Mouse (Mus musculus): ENCODE data around the gene Tmem168. TPM values are rescaled to one million over a fixed set of nuclear protein-coding genes. Genes with fewer than 3 reads are reported as not detected.

Gene Tmem168
- polyA plus RNA-seq, 1 experiment from 2014 or later: 23.8 TPM

DNA sequence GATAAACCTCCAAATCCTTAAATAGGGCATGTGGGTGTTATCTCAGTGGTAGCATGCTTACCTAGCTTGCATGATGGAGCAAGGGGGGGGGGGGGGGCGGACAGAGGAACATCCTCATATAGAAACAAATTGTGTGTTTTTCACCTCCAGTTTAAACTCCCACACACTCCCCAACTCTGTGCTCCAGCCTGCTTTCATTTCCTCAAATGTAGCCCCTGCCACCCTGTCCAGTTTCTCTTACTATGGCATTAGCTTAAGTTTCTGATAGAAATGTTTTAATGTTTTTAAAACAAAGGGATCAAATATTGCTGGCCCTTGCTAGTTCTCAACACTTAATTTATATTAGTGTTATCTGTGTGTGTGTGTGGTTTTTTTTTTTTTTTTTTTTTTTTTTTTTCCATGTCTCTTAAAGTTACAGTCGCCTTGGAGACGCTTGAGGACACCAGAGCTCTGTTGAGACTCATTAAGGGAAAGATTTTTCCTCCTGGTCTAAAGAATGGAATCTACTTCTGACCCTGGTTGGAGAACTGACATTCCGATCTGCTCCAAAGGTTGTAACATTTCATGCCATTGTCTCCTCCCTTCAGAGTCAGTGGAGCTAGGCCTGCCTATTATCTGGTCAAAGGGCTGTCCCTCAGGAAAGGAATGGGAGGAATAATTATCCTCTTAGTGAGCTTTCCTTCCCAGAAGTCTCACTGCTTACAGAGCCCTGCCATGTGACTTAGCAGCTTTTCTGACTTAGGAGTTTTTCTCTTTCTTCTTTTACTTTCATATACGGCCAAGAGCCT, 1.6 kb upstream of the Tmem168 start:
- H3K36me3 ChIP-seq: no peaks in the 10 kb centered on the region
- no peak overlapping the region for H3K4me2 ChIP-seq
- no peak for ATAC-seq (ENCODE audit: low read depth)
- H3K27ac ChIP-seq (replicated peaks): no peak overlapping the region
- no peaks in the 10 kb centered on the region for H3K27me3 ChIP-seq
- no peaks in the 10 kb centered on the region for H3K9me3 ChIP-seq
- no peak overlapping the region for H3K9ac ChIP-seq
- peaks cover 27% of the 10 kb centered on the region for H3K4me1 ChIP-seq (replicated peaks)
- WGBS: 61% methylated on average over 5 of the region's 5 CpGs
- H3K4me3 ChIP-seq: no peak overlapping the region

DNA sequence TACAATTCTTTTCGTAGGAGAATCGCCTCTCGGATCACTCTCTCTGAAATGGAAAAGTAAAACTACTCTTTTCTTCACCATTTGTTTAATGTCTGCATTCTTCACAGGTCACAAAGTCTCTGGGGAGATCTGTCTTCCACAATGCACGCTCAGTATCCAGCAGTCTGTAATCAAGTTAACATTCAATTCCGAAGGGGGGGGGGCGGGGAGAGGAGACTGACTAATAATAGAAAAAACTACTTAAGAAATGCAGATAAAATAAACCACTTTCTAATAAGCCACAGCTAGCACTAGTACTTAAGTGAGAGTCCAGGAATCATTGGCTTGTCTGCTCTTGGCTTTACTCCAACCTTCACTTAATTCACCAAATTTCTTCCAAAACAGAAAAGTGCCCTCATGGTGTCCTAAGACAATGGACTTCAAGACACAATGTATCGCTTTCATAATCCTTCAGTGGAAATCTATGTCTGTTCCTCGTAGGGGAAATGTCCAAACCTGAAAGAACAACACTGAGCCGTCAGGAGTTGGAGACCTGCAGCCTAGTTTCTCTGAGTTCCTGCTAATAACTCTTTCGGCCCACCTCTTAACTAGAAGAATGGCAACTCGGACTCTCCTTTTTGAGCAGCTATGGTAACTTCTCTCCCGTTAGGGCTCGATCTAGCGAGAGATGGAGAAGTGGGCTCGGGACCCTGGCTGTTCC, 829 bp downstream of the Tmem168 start:
- Histone ChIP-seq H3K36me3 (peaks cover 8% of the 10 kb centered on the region), H3K27ac (replicated peaks) (peak overlapping the region; percentile 97), H3K4me2 (peak overlapping the region; percentile 63), H3K4me1 (replicated peaks) (peaks cover 29% of the 10 kb centered on the region), H3K27me3 (no peaks in the 10 kb centered on the region), H3K9me3 (no peaks in the 10 kb centered on the region), H3K9ac (peak overlapping the region; percentile 91), H3K4me3 (peak overlapping the region; percentile 86)
- 13% methylated on average over 15 of the region's 15 CpGs for WGBS
- ATAC-seq (ENCODE audit: low read depth): peak; percentile 2; the same call in 1 of the 2 replicates

- Histone ChIP-seq H3K9me3 (no peaks in the 10 kb centered on the region), H3K9ac (peak overlapping the region; percentile 91), H3K27me3 (no peaks in the 10 kb centered on the region), H3K27ac (replicated peaks) (no peak overlapping the region), H3K4me1 (replicated peaks) (peaks cover 36% of the 10 kb centered on the region), H3K4me2 (peak overlapping the region; percentile 63), H3K36me3 (peaks cover 14% of the 10 kb centered on the region), H3K4me3 (peak overlapping the region; percentile 86)
- WGBS: 82% methylated on average over 4 of the region's 4 CpGs
- ATAC-seq (ENCODE audit: low read depth): no peak
These were observed 1.5 kb downstream of the Tmem168 start for GRCm38 (mm10) chr6:13606394-13606793.

GRCm38 (mm10) chr6:13603134-13603533, 4.8 kb downstream of the Tmem168 start:
- H3K4me1 ChIP-seq (replicated peaks): peaks cover 39% of the 10 kb centered on the region
- H3K4me2 ChIP-seq: no peak overlapping the region
- H3K27me3 ChIP-seq: no peaks in the 10 kb centered on the region
- peaks cover 15% of the 10 kb centered on the region for H3K36me3 ChIP-seq
- H3K9ac ChIP-seq: no peak overlapping the region
- WGBS: 96% methylated on average over 6 of the region's 6 CpGs
- no peaks in the 10 kb centered on the region for H3K9me3 ChIP-seq
- H3K4me3 ChIP-seq: no peak overlapping the region
- no peak overlapping the region for H3K27ac ChIP-seq (replicated peaks)
- ATAC-seq (ENCODE audit: low read depth): no peak

- H3K27ac ChIP-seq (replicated peaks): no peak overlapping the region
- H3K4me1 ChIP-seq (replicated peaks): peaks cover 33% of the 10 kb centered on the region
- H3K36me3 ChIP-seq: peaks cover 15% of the 10 kb centered on the region
- no peak overlapping the region for H3K4me3 ChIP-seq
- no peaks in the 10 kb centered on the region for H3K9me3 ChIP-seq
- no peak overlapping the region for H3K4me2 ChIP-seq
- ATAC-seq (ENCODE audit: low read depth): no peak
- no peaks in the 10 kb centered on the region for H3K27me3 ChIP-seq
- no peak overlapping the region for H3K9ac ChIP-seq
- 87% methylated on average over 6 of the region's 6 CpGs for WGBS
These were observed 6.3 kb downstream of the Tmem168 start for GRCm38 (mm10) chr6:13601587-13601986.

- WGBS: 86% methylated on average over 7 of the region's 7 CpGs
- no peak overlapping the region for H3K27ac ChIP-seq (replicated peaks)
These were observed 9.5 kb downstream of the Tmem168 start for GRCm38 (mm10) chr6:13598239-13598923.

DNA sequence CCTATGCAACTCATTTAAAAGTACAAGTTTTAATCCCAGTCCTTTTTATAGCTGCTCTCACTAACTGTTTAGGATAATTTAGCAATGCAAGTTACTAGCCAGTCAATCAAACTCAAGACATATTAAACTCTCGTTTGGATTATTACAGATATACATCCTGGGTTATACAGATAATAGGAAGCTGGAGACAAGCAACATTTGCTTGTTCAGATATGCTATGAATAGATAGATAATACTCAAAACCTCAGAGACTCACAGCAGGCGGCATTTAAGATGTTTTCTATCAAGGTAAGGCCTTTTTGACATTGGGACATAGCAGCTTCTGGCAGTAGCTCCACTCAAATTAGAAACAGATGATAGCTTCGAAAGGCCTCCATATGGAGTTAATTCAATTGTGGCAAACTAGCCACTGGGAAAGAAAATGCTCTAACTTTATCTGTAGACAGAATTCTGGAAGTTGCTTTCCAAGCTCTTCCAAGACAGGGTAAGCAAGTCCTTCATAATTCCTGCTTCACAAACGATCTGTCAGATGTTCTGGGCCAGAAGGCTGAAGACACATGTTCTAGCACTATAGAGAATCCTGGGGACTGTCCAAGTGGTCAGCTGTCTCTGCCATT, 15.1 kb downstream of the Tmem168 start:
- Histone ChIP-seq H3K4me2 (no peak overlapping the region), H3K9me3 (no peaks in the 10 kb centered on the region), H3K4me3 (no peak overlapping the region), H3K9ac (no peak overlapping the region), H3K27me3 (no peaks in the 10 kb centered on the region), H3K4me1 (replicated peaks) (no peaks in the 10 kb centered on the region), H3K36me3 (peaks cover 51% of the 10 kb centered on the region), H3K27ac (replicated peaks) (no peak overlapping the region)
- ATAC-seq (ENCODE audit: low read depth): no peak
- 86% methylated on average over 4 of the region's 4 CpGs for WGBS

More at GRCm38 (mm10) chr6:13598239-13598923, 9.5 kb downstream of the Tmem168 start:
- H3K9me3 ChIP-seq: no peaks in the 10 kb centered on the region
- ATAC-seq (ENCODE audit: low read depth): no peak
- no peak overlapping the region for H3K4me2 ChIP-seq
- H3K9ac ChIP-seq: no peak overlapping the region
- H3K4me1 ChIP-seq (replicated peaks): peaks cover 20% of the 10 kb centered on the region
- peaks cover 26% of the 10 kb centered on the region for H3K36me3 ChIP-seq
- H3K4me3 ChIP-seq: no peak overlapping the region
- H3K27me3 ChIP-seq: no peaks in the 10 kb centered on the region

GRCm38 (mm10) chr6:13586560-13586959, 21.3 kb downstream of the Tmem168 start:
- H3K4me2 ChIP-seq: no peak overlapping the region
- ATAC-seq (ENCODE audit: low read depth): no peak
- no peak overlapping the region for H3K27ac ChIP-seq (replicated peaks)
- H3K4me1 ChIP-seq (replicated peaks): no peaks in the 10 kb centered on the region
- 39% methylated on average over 2 of the region's 2 CpGs for WGBS
- H3K9me3 ChIP-seq: no peaks in the 10 kb centered on the region
- no peak overlapping the region for H3K4me3 ChIP-seq
- H3K9ac ChIP-seq: no peak overlapping the region
- H3K27me3 ChIP-seq: no peaks in the 10 kb centered on the region
- H3K36me3 ChIP-seq: peaks cover 37% of the 10 kb centered on the region

DNA sequence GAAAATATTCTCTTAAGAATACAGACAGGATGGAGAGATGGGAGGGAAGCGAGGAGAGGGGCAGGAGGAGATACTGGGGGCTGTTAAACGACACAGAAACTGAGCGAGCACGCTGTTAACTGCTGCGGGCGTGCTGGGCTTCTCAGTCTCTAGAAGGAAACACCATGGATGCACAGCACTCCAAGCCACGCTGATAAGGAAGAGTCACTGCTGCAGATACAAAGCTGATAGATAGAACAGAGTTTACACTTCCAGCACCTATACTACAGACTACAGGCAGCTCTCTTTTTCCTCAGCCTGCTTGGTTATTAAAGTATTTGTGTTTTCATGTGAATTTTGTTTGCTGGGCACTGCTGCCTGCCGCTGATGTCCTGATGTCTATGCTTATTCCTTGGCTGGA, 21.7 kb downstream of the Tmem168 start:
- Histone ChIP-seq H3K4me1 (replicated peaks) (no peaks in the 10 kb centered on the region), H3K9ac (no peak overlapping the region), H3K27ac (replicated peaks) (no peak overlapping the region), H3K27me3 (no peaks in the 10 kb centered on the region), H3K4me3 (no peak overlapping the region), H3K4me2 (no peak overlapping the region), H3K9me3 (no peaks in the 10 kb centered on the region), H3K36me3 (peaks cover 33% of the 10 kb centered on the region)
- no peak for ATAC-seq (ENCODE audit: low read depth)
- 78% methylated on average over 8 of the region's 8 CpGs for WGBS

DNA sequence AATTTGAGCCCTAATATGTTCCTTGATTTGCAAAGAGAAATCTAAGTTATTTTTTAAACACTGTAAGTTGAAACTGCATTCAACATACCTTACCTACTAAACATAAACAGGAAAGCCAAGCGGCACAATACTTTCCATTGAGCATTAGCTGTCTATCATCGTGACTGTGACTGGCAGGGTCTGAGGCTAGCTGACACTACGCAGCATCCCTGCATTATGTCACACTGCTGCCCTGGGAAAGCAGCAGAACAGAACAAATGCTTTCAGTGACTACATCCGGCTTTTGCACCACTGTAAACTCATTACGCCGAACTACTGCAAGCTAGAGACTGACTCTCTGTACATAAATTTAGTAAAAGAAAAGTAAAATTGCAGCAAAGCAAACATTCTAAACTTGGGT, 23.1 kb downstream of the Tmem168 start:
- H3K9ac ChIP-seq: no peak overlapping the region
- H3K36me3 ChIP-seq: peaks cover 32% of the 10 kb centered on the region
- no peak overlapping the region for H3K27ac ChIP-seq (replicated peaks)
- no peaks in the 10 kb centered on the region for H3K27me3 ChIP-seq
- H3K4me3 ChIP-seq: no peak overlapping the region
- H3K4me2 ChIP-seq: no peak overlapping the region
- ATAC-seq (ENCODE audit: low read depth): no peak
- H3K9me3 ChIP-seq: no peaks in the 10 kb centered on the region
- H3K4me1 ChIP-seq (replicated peaks): no peaks in the 10 kb centered on the region
- WGBS: 91% methylated on average over 6 of the region's 6 CpGs

- no peak overlapping the region for H3K4me2 ChIP-seq
- H3K9me3 ChIP-seq: no peaks in the 10 kb centered on the region
- 90% methylated on average over 1 of the region's 1 CpGs for WGBS
- H3K4me1 ChIP-seq (replicated peaks): no peaks in the 10 kb centered on the region
- H3K27ac ChIP-seq (replicated peaks): no peak overlapping the region
- no peaks in the 10 kb centered on the region for H3K27me3 ChIP-seq
- no peak overlapping the region for H3K9ac ChIP-seq
- peaks cover 33% of the 10 kb centered on the region for H3K36me3 ChIP-seq
- H3K4me3 ChIP-seq: no peak overlapping the region
- no peak for ATAC-seq (ENCODE audit: low read depth)
These were observed 25.8 kb downstream of the Tmem168 start for GRCm38 (mm10) chr6:13582075-13582474.

GRCm38 (mm10) chr6:13565734-13566133, 42.2 kb downstream of the Tmem168 start:
- Histone ChIP-seq H3K4me1 (replicated peaks) (no peaks in the 10 kb centered on the region), H3K27ac (replicated peaks) (no peak overlapping the region), H3K4me3 (no peak overlapping the region), H3K4me2 (no peak overlapping the region), H3K36me3 (no peaks in the 10 kb centered on the region), H3K9me3 (no peaks in the 10 kb centered on the region), H3K9ac (no peak overlapping the region), H3K27me3 (no peaks in the 10 kb centered on the region)
- 88% methylated on average over 1 of the region's 1 CpGs for WGBS
- no peak for ATAC-seq (ENCODE audit: low read depth)
